Mouse (Mus musculus) limb, embryonic 11.5 days (tissue): Measurements from ENCODE around the gene Gtf2h5. TPM values are rescaled to one million over a fixed set of nuclear protein-coding genes. Genes with fewer than 3 reads are reported as not detected.

ENCODE experiments used
- ATAC-seq: fragments of 200-750 bp; cut with Nextera tagmentation; 2 replicates; pipeline ENCODE4 v1.8.0; 2017; ENCODE audit warnings: low read depth; ENCODE audit not compliant: insufficient number of reproducible peaks, low FRiP score, low TSS enrichment
- DNase-seq: peaks from one replicate; pipeline ENCODE4 v3.0.0-alpha.2; 2015; ENCODE audit warnings: low spot score
- H3K27ac ChIP-seq: fragments of 300-500 bp; sonication (generic); replicated peaks from 2 replicates; pipeline ENCODE4 v1.5.1; 2014; ENCODE audit warnings: low read depth, mild to moderate bottlenecking, low read length
- H3K27me3 ChIP-seq: fragments of 300-500 bp; sonication (generic); 2 replicates; pipeline ENCODE4 v1.6.1; 2014; ENCODE audit warnings: mild to moderate bottlenecking, low read length, mixed read lengths; ENCODE audit not compliant: control insufficient read depth, insufficient read depth
- H3K36me3 ChIP-seq: fragments of 300-500 bp; sonication (generic); 2 replicates; pipeline ENCODE4 v1.6.1; 2014; ENCODE audit warnings: mild to moderate bottlenecking, low read length, moderate library complexity, mixed read lengths; ENCODE audit not compliant: control insufficient read depth, insufficient read depth
- H3K4me1 ChIP-seq: fragments of 300-500 bp; sonication (generic); 2 replicates; pipeline ENCODE4 v1.6.1; 2014; ENCODE audit warnings: low read length, mixed read lengths; ENCODE audit not compliant: control insufficient read depth, insufficient read depth
- H3K4me2 ChIP-seq: fragments of 300-500 bp; sonication (generic); 2 replicates; pipeline ENCODE4 v1.6.1; 2014; ENCODE audit warnings: low read depth, mild to moderate bottlenecking, moderate library complexity; ENCODE audit not compliant: severe bottlenecking
- H3K4me3 ChIP-seq: fragments of 300-500 bp; sonication (generic); 2 replicates; pipeline ENCODE4 v1.5.1; 2014; ENCODE audit warnings: low read depth, low read length
- H3K9ac ChIP-seq: fragments of 300-500 bp; sonication (generic); 2 replicates; pipeline ENCODE4 v1.6.1; 2014; ENCODE audit warnings: mild to moderate bottlenecking, low read length
- H3K9me3 ChIP-seq: fragments of 300-500 bp; sonication (generic); 2 replicates; pipeline ENCODE4 v1.6.1; 2016; ENCODE audit warnings: low read length; ENCODE audit not compliant: control insufficient read depth
- whole genome bisulfite sequencing: fragments of 180-500 bp; shearing (Covaris S2); extraction: QIAGEN DNeasy Blood & Tissue Kit; methylation state at CpG from one replicate; pipeline ENCODE4 v1.1.7; 2014; 5-methylcytosine and 5-hydroxymethylcytosine counted together
- polyA plus RNA-seq: library from polyadenylated mRNA; unstranded; fragments of >200 nt; fragmentation: Nextera tagmentation; extraction: Ambion mirVana; gene quantifications from 2 replicates; pipeline ENCODE4 v1.2.1, GENCODE M21; 2014

The Gtf2h5 gene
- polyA plus RNA-seq, 1 experiment from 2014 or later: 169 TPM

- H3K9ac ChIP-seq: no peak overlapping the region
- no peaks in the 10 kb centered on the region for H3K4me1 ChIP-seq
- 80% methylated on average over 3 of the region's 3 CpGs for WGBS
- no peaks in the 10 kb centered on the region for H3K27me3 ChIP-seq
- no peak for DNase-seq
- H3K9me3 ChIP-seq: no peaks in the 10 kb centered on the region
- H3K4me3 ChIP-seq: no peak overlapping the region
- no peak for ATAC-seq
- no peaks in the 10 kb centered on the region for H3K36me3 ChIP-seq
- no peak overlapping the region for H3K4me2 ChIP-seq
- no peak overlapping the region for H3K27ac ChIP-seq
These were observed 22.7 kb downstream of the Gtf2h5 start for GRCm38 (mm10) chr17:6102287-6102686.

- no peaks in the 10 kb centered on the region for H3K36me3 ChIP-seq
- H3K27ac ChIP-seq: no peak overlapping the region
- no peaks in the 10 kb centered on the region for H3K27me3 ChIP-seq
- H3K4me3 ChIP-seq: no peak overlapping the region
- no peak overlapping the region for H3K4me2 ChIP-seq
- H3K4me1 ChIP-seq: peaks cover 9% of the 10 kb centered on the region
- WGBS: 84% methylated on average over 6 of the region's 6 CpGs
- no peaks in the 10 kb centered on the region for H3K9me3 ChIP-seq
- DNase-seq: no peak
- no peak for ATAC-seq
- no peak overlapping the region for H3K9ac ChIP-seq
These were observed 24.0 kb downstream of the Gtf2h5 start for GRCm38 (mm10) chr17:6103566-6103965.

GRCm38 (mm10) chr17:6106361-6107014, 26.9 kb downstream of the Gtf2h5 start, which contains the start of gene Tulp4:
Gene Tulp4 (plus strand): TSS chr17:6106437.
- H3K4me3 ChIP-seq: peak within 1 kb of the TSS; percentile 78
- H3K9me3 ChIP-seq: no peaks in the 10 kb centered on the region
- no peaks in the 10 kb centered on the region for H3K36me3 ChIP-seq
- peak within 1 kb of the TSS; percentile 85 for H3K27ac ChIP-seq
- WGBS: 2% methylated on average over 37 of the region's 76 CpGs
- H3K4me1 ChIP-seq: peaks cover 9% of the 10 kb centered on the region
- H3K4me2 ChIP-seq: peak within 1 kb of the TSS; percentile 81
- peak; percentile 94 for ATAC-seq
- peak; percentile 90 for DNase-seq
- H3K9ac ChIP-seq: peak within 1 kb of the TSS; percentile 95
- no peaks in the 10 kb centered on the region for H3K27me3 ChIP-seq

GRCm38 (mm10) chr17:6107015-6107601, 27.5 kb downstream of the Gtf2h5 start:
- DNase-seq (peak; percentile 74), ATAC-seq (peak; percentile 59)
- Histone ChIP-seq H3K4me1 (peaks cover 9% of the 10 kb centered on the region), H3K27ac (peak overlapping the region; percentile 85), H3K9ac (peak overlapping the region; percentile 95), H3K4me2 (peak overlapping the region; percentile 81), H3K36me3 (no peaks in the 10 kb centered on the region), H3K27me3 (no peaks in the 10 kb centered on the region), H3K9me3 (no peaks in the 10 kb centered on the region), H3K4me3 (peak overlapping the region; percentile 78)
- WGBS: under 1% methylated on average over 35 of the region's 50 CpGs

DNA sequence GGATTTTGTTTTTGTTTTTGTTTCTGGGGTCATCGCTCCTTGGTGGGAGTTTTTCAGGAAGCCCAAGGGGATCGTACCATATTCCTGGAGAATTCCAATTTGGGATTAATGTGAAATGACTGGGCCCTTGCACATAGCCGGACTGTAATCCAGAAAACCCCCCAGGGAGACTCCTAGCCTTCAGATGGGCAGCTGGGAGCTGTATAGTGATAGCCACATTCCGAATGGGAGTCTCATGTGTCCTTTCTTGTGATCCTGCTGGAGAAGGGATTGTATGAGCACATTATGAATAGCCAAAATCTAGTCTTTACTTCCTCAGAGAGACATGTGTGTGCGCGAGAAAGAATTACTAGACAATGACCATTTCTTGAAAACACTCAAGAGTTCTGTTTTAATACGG, 28.6 kb downstream of the Gtf2h5 start:
- no peak for DNase-seq
- no peaks in the 10 kb centered on the region for H3K27me3 ChIP-seq
- H3K36me3 ChIP-seq: no peaks in the 10 kb centered on the region
- no peak for ATAC-seq
- peak overlapping the region; percentile 81 for H3K4me2 ChIP-seq
- no peaks in the 10 kb centered on the region for H3K9me3 ChIP-seq
- H3K27ac ChIP-seq: no peak overlapping the region
- peaks cover 9% of the 10 kb centered on the region for H3K4me1 ChIP-seq
- peak overlapping the region; percentile 78 for H3K4me3 ChIP-seq
- 77% methylated on average over 7 of the region's 7 CpGs for WGBS
- H3K9ac ChIP-seq: peak overlapping the region; percentile 95

DNA sequence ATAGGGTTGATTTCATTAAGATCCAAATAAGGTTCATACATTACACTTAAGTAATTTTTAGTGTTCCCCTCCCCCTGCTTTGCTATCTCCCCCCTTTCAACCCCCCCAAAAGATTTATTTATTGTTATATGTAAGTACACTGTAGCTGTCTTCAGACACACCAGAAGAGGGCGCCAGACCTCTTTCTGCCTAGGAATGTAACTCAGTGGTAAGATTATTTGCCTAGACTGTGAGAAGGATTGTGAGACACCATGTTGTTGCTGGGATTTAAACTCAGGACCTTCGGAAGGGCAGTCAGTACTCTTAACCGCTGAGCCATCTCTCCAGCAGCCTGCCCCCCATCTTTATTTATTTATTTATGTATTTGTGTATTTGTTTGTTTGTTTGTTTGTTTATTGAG, 31.4 kb downstream of the Gtf2h5 start:
- H3K9me3 ChIP-seq: no peaks in the 10 kb centered on the region
- DNase-seq: no peak
- ATAC-seq: no peak
- no peaks in the 10 kb centered on the region for H3K36me3 ChIP-seq
- 86% methylated on average over 3 of the region's 3 CpGs for WGBS
- no peaks in the 10 kb centered on the region for H3K27me3 ChIP-seq
- no peak overlapping the region for H3K27ac ChIP-seq
- no peak overlapping the region for H3K4me2 ChIP-seq
- no peak overlapping the region for H3K4me3 ChIP-seq
- H3K4me1 ChIP-seq: peaks cover 9% of the 10 kb centered on the region
- no peak overlapping the region for H3K9ac ChIP-seq

GRCm38 (mm10) chr17:6113653-6114052, 34.1 kb downstream of the Gtf2h5 start:
- Histone ChIP-seq H3K9me3 (no peaks in the 10 kb centered on the region), H3K4me3 (no peak overlapping the region), H3K27me3 (no peaks in the 10 kb centered on the region), H3K4me2 (no peak overlapping the region), H3K9ac (no peak overlapping the region), H3K36me3 (no peaks in the 10 kb centered on the region), H3K27ac (no peak overlapping the region), H3K4me1 (no peaks in the 10 kb centered on the region; the same call in 1 of the 2 replicates)
- 85% methylated on average over 6 of the region's 6 CpGs for WGBS
- no peak for ATAC-seq
- no peak for DNase-seq

- Histone ChIP-seq H3K4me1 (no peaks in the 10 kb centered on the region), H3K36me3 (no peaks in the 10 kb centered on the region), H3K9me3 (no peaks in the 10 kb centered on the region), H3K27me3 (no peaks in the 10 kb centered on the region), H3K27ac (no peak overlapping the region), H3K4me2 (no peak overlapping the region), H3K4me3 (no peak overlapping the region), H3K9ac (no peak overlapping the region)
- ATAC-seq (no peak), DNase-seq (no peak)
- WGBS: 96% methylated on average over 9 of the region's 9 CpGs
These were observed 35.5 kb downstream of the Gtf2h5 start for GRCm38 (mm10) chr17:6115085-6115484.
